Mouse (Mus musculus) spleen, postnatal 4 days (tissue): ENCODE results near the gene Plekhh3.

ENCODE experiments used
- DNase-seq, 2 experiments: peaks; one replicate each; pipeline ENCODE4 v3.0.0; 2022; ENCODE audit warnings: low spot score in 2 of 2

The Plekhh3 gene

GRCm38 (mm10) chr11:101170811-101171610 is at the start of gene Plekhh3:
Gene Plekhh3, minus strand, starts transcription at chr11:101171351.
- peak; percentile 79 to 84 for DNase-seq

GRCm38 (mm10) chr11:101220853-101221252 is 49.7 kb upstream of the Plekhh3 start:
- no peak for DNase-seq

- DNase-seq = no peak
Measured at GRCm38 (mm10) chr11:101218436-101219055, 47.4 kb upstream of the Plekhh3 start.

GRCm38 (mm10) chr11:101216936-101217335 is 45.8 kb upstream of the Plekhh3 start:
- DNase-seq = no peak

GRCm38 (mm10) chr11:101211970-101212369 is 40.8 kb upstream of the Plekhh3 start:
- DNase-seq = no peak

- peak in 1 of 2 experiments; percentile 55 for DNase-seq
Measured at GRCm38 (mm10) chr11:101200986-101201385, 29.8 kb upstream of the Plekhh3 start.

GRCm38 (mm10) chr11:101199555-101199954 is 28.4 kb upstream of the Plekhh3 start:
- DNase-seq = no peak

- DNase-seq = peak in 1 of 2 experiments; percentile 59
Measured at GRCm38 (mm10) chr11:101196175-101196574, 25.0 kb upstream of the Plekhh3 start.

GRCm38 (mm10) chr11:101195571-101195970 is 24.4 kb upstream of the Plekhh3 start:
- no peak for DNase-seq

- no peak for DNase-seq
Measured at GRCm38 (mm10) chr11:101195101-101195500, 23.9 kb upstream of the Plekhh3 start.

GRCm38 (mm10) chr11:101194643-101195042 is 23.5 kb upstream of the Plekhh3 start:
- no peak for DNase-seq

GRCm38 (mm10) chr11:101194137-101194536 is 23.0 kb upstream of the Plekhh3 start:
- no peak for DNase-seq

- no peak for DNase-seq
Measured at GRCm38 (mm10) chr11:101193076-101193475, 21.9 kb upstream of the Plekhh3 start.

GRCm38 (mm10) chr11:101192646-101193045 is 21.5 kb upstream of the Plekhh3 start:
- DNase-seq = no peak

- DNase-seq = no peak
Measured at GRCm38 (mm10) chr11:101191919-101192470, 20.8 kb upstream of the Plekhh3 start.

GRCm38 (mm10) chr11:101190913-101191907 is 20.1 kb upstream of the Plekhh3 start:
- DNase-seq = no peak

- peak in 1 of 2 experiments; percentile 50 for DNase-seq
Measured at GRCm38 (mm10) chr11:101190181-101190912, 19.2 kb upstream of the Plekhh3 start.

GRCm38 (mm10) chr11:101189495-101190180 is 18.5 kb upstream of the Plekhh3 start:
- DNase-seq = peak in 1 of 2 experiments; percentile 67

- no peak for DNase-seq
Measured at GRCm38 (mm10) chr11:101188166-101188805, 17.1 kb upstream of the Plekhh3 start.

GRCm38 (mm10) chr11:101187541-101187940 is 16.4 kb upstream of the Plekhh3 start:
- DNase-seq = no peak
